Mouse (Mus musculus) embryonic stem cell, embryonic (primary cell): ENCODE results near the gene Zbtb21.
"Not testable (repeated sequence)": the region's sequence is repeated elsewhere in the genome, so short reads cannot be mapped to it uniquely, and the experiment has no call there.

Source experiments
- CTCF ChIA-PET, 4 experiments: fragments of 300-600 bp in 2 of 4; fragments of 350-600 bp in 2 of 4; sonication (Branson Sonifier 250); formaldehyde crosslinking; loops; one replicate each; lab custom pipeline; 2022; ENCODE audit warnings: inconsistent platforms in 2 of 4; lab: Charles Lee
- POLR2A ChIA-PET, 4 experiments: fragments of 300-600 bp in 2 of 4; fragments of 350-600 bp in 2 of 4; sonication (Branson Sonifier 250); formaldehyde crosslinking; loops; one replicate each; lab custom pipeline; 2022; ENCODE audit warnings: antibody characterized with exemption in 4 of 4, inconsistent platforms in 1 of 4; lab: Charles Lee

Gene Zbtb21

GRCm38 (mm10) chr16:97962151-97962948 lies at the start of gene Zbtb21, which contains the start of gene C2cd2:
Gene Zbtb21, minus strand, starts transcription at chr16:97962622.
Gene C2cd2, minus strand, starts transcription at chr16:97962598.
- ChIA-PET CTCF (interaction anchor here in 2 of 4 experiments (0.6 kb wide), 2 partner anchors 76 to 650 kb away, joined by 3 read pairs; no protein-coding TSS in a partner anchor), POLR2A (interaction anchor here in 3 of 4 experiments (0.6 to 9.0 kb wide), 51 partner anchors 8 to 1998 kb away, joined by 3 to 86 read pairs (median 4); partner anchors contain the start of genes A630089N07Rik (in 3 of the 3), B230307C23Rik (in 2 of the 3) and Prdm15 (in 1 of the 3))

DNA sequence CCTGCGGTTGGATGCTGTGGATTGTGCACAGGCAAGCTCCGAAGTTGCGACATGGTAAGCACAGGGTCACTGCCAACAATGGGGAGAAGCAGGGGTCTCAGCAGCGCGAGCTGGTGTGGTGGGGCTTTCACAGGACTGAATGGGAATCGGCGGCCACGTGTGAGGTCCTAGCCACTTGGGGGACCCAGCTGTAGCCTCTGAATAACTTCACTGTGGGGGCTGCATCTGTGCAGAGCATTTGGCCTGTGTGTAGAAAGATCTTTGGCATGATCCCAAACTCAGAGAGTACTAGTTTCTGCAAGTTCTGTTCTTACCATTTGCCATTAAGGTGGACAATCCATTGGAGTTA lies 34.9 kb upstream of the Zbtb21 start:
- ChIA-PET POLR2A (interaction anchor here in 3 of 4 experiments (0.7 to 3.6 kb wide), 29 partner anchors 9 to 338 kb away, joined by 3 to 59 read pairs (median 6); partner anchors contain the start of genes C2cd2 (in 3 of the 3), Zbtb21 (in 3 of the 3) and A630089N07Rik (in 1 of the 3)), CTCF (interaction anchor here in 2 of 4 experiments (1.1 to 1.4 kb wide), 2 partner anchors 12 to 685 kb away, joined by 3 read pairs; no protein-coding TSS in a partner anchor)

- ChIA-PET POLR2A (interaction anchor here (0.5 to 3.6 kb wide), 56 partner anchors 7 to 1316 kb away, joined by 3 to 59 read pairs (median 4); partner anchors contain the start of genes C2cd2 (in 3 of the 4), Zbtb21 (in 3 of the 4), A630089N07Rik (in 2 of the 4) and Prdm15 (in 2 of the 4)), CTCF (interaction anchor here in 3 of 4 experiments (0.6 to 1.4 kb wide), 6 partner anchors 11 to 684 kb away, joined by 3 read pairs; no protein-coding TSS in a partner anchor)
Measured at GRCm38 (mm10) chr16:97996616-97997382, 34.4 kb upstream of the Zbtb21 start, which contains the start of gene B230307C23Rik. Gene B230307C23Rik, plus strand, starts transcription at chr16:97997315.

- ChIA-PET CTCF (interaction anchor here in 3 of 4 experiments (0.6 to 1.4 kb wide), 9 partner anchors 10 to 683 kb away, joined by 3 read pairs; no protein-coding TSS in a partner anchor), POLR2A (interaction anchor here (0.5 to 3.6 kb wide), 55 partner anchors 8 to 1315 kb away, joined by 3 to 59 read pairs (median 4); partner anchors contain the start of genes C2cd2 (in 3 of the 4), Zbtb21 (in 3 of the 4), A630089N07Rik (in 2 of the 4) and Prdm15 (in 2 of the 4))
Measured at GRCm38 (mm10) chr16:97995849-97996615, 33.6 kb upstream of the Zbtb21 start.

DNA sequence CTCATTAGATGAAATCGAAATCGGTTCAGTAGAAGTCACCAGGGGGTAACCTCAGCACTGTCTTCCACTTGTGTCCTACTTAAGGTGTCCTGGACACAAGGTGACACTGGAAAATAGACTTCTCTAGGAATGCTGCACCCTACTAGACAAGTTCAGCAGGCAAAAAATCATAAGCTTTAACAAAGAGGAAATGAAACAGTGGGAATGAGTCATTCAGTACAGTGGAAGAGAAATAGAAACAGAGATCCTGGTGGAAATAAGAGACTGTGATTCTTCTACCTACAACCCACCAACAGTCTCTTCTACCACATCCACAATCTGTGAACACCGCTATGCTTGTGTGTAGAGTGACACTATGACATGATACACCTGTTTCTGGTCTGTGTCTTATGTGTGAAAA lies 30.1 kb upstream of the Zbtb21 start:
- POLR2A ChIA-PET, result interaction anchor here in 1 of 4 experiments (1.1 kb wide), 1 partner anchor 12 kb away, joined by 3 read pairs; no protein-coding TSS in a partner anchor
- CTCF ChIA-PET, result not testable (repeated sequence)

GRCm38 (mm10) chr16:97991517-97991916 lies 29.1 kb upstream of the Zbtb21 start:
- ChIA-PET POLR2A (no interaction called here), CTCF (no interaction called here)

DNA sequence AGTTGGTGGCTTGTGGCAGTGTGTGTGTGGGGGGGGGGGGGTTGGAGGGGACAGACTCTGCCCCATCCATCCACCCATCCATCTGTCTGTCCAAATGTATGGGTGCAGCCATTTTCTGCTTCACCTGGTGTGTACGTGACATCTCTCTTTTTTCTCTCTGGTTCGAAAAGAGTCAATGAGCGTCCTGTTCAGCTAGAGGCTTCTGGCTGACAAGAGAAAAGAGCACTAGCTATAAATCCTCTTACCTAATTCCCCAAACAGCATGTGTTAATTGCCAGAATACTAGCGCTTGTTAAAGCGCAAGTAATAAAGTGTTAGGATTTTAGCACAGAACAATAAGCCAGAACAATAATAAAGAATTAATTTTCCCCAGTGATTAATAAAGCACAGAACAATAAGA lies 22.2 kb upstream of the Zbtb21 start:
- CTCF ChIA-PET, result no interaction called here

DNA sequence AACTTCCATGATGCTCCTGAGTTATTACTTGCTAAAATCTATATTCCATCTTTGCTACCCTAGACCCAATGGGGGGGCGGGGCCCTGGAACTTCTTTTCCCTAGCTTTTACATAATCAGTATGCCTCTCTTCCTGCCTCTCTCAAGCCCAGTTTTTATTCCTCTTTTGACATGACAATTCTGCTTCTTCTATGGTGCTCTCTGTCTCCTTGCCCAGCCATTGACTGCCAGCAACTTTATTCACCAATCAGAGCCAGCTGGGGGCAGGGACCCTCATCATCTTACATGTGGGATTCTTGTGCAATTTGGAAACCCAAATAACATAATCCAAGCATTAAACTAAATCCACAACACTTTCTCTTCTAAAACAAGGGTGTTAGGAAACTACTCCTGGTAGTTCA lies 18.9 kb upstream of the Zbtb21 start:
- POLR2A ChIA-PET, result interaction anchor here in 1 of 4 experiments (2.7 to 10.0 kb wide), 2 partner anchors 15 to 17 kb away, joined by 7 to 86 read pairs; partner anchors contain the start of genes B230307C23Rik, C2cd2 and Zbtb21
- CTCF ChIA-PET, result no interaction called here

More for the DNA sequence above, 22.2 kb upstream of the Zbtb21 start:
- POLR2A ChIA-PET, result interaction anchor here in 2 of 4 experiments (1.8 to 2.9 kb wide), 2 partner anchors 11 to 22 kb away, joined by 5 to 11 read pairs; partner anchors contain the start of genes C2cd2 (in 1 of the 2) and Zbtb21 (in 1 of the 2)

GRCm38 (mm10) chr16:97977722-97978121 lies 15.3 kb upstream of the Zbtb21 start:
- ChIA-PET POLR2A (interaction anchor here in 2 of 4 experiments (0.6 to 10.0 kb wide), 9 partner anchors 12 to 103 kb away, joined by 3 to 86 read pairs (median 4); partner anchors contain the start of genes C2cd2 (in 2 of the 2), Zbtb21 (in 2 of the 2) and B230307C23Rik (in 1 of the 2)), CTCF (no interaction called here)

DNA sequence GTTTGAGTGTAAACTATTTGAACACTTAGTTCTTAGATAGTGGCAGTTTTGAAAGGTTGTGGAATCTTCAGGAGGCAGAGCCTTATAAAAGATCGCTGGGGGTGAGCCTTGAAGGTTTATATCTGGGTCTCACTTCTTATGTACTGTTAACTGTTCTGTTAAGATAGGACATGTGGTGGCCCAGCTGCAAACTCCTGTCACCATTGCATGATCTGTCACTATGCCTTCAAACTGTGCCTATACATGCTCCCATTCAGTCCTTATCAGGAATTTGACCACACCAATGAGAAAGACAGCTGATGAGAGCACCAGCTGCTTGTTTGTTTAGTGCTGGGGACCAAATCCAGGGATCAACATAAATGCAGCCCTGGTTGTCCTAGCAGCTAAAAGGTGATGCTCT lies 14.9 kb upstream of the Zbtb21 start:
- ChIA-PET CTCF (no interaction called here), POLR2A (interaction anchor here in 2 of 4 experiments (0.6 to 10.0 kb wide), 7 partner anchors 12 to 103 kb away, joined by 3 to 86 read pairs (median 4); partner anchors contain the start of genes C2cd2 (in 2 of the 2), Zbtb21 (in 2 of the 2) and B230307C23Rik (in 1 of the 2))

DNA sequence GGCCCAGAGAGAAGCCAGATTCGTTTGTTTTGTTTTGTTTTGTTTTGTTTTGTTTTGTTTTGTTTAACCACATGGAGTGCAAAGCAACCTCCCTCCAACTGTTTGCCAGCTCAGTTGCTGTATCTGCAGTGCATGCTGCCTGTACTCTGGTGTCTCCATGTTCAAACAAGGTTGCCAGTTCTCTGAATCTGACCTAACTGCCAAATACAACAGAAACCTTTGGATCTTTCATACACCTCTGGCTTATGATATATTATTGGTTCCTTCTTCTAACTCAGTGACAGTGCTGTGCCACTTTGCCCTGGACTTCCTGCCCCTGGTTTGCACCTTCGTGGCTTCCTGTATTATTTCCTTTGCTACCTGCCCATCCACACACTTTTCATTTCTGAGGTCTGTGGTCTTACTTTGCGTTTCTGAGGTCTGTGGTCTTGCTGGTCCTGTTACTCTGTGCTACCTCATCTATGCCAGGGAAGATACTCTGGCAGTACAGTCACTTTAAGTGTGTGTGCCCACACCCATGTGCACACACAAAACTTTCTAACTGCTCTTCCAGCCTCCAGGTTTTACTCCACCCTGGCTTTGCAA lies 1.6 kb upstream of the Zbtb21 start:
- CTCF ChIA-PET, result no interaction called here
- POLR2A ChIA-PET, result interaction anchor here in 3 of 4 experiments (0.6 to 9.0 kb wide), 12 partner anchors 12 to 266 kb away, joined by 3 to 86 read pairs (median 28); partner anchors contain the start of genes B230307C23Rik (in 2 of the 3) and A630089N07Rik (in 1 of the 3)

DNA sequence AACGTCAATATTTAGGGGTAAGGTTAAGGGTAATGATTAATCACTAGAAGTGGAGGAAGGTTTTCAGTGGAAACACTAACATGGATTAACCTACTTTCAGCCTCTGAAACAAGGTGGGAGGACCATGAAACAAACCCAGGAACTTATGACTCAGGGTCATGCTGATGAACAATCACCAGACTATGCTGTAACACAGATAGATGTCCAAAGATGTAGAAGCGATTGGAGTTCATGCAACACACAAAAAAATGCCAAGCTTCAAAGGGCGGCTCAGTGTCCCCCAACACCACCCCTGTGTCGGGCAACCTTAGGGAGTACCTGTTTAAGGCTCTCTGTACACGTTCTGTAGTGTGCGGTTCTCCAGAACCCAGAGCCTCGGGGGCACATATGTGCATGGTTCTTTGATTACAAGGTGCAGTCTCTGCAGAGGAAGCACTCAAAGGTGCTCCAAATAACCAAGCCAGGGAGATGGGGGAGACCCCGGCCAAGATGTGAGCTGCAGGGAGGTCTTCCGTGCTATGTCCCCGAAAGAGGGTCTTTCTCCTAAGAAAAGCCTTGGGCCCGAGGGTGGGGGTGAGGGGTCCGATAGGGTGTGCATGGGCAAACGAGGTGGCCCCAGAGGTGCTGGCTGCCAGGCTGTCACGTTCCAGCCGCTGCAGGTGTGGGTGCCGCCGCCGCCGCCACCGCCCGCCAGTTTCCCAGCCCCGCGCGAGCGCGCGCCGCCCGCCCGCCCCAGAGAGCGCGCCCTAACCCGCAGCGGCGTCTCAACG lies 856 bp downstream of the Zbtb21 start:
- ChIA-PET POLR2A (interaction anchor here in 3 of 4 experiments (0.6 to 9.0 kb wide), 31 partner anchors 10 to 121 kb away, joined by 3 to 86 read pairs (median 6); partner anchors contain the start of genes B230307C23Rik (in 2 of the 3), A630089N07Rik (in 1 of the 3) and Prdm15 (in 1 of the 3)), CTCF (no interaction called here)

- CTCF ChIA-PET, result no interaction called here
- POLR2A ChIA-PET, result interaction anchor here in 2 of 4 experiments (1.4 to 9.0 kb wide), 10 partner anchors 9 to 66 kb away, joined by 3 to 86 read pairs (median 33); partner anchors contain the start of gene B230307C23Rik (in 1 of the 2)
Measured at GRCm38 (mm10) chr16:97960348-97960747, 2.1 kb downstream of the Zbtb21 start.

DNA sequence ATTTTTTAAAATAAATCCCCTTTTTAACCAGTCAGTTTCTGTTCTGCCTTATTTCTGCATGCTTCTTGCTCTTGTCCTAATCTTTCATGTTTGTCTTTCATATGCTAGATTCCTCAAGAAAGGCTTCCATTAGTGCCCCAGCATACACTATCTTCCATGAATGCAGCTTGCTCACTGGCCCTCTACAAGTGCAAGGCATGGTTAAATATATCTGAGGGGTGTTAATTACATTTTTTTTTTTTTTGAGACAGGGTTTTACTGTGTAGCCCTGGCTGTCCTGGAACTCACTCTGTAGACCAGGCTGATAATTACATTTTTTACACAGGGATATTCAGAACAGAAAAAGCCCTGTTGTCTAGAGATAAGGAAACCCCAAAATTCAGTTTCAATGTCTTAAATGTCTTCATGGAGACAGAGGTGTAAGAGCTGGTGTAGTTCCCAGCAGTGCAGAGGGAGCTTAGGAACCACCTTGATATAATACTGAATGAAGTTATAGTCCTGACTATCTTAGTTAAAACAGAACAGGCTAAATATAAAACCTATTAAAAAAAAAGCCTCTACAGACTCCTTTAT lies 3.9 kb downstream of the Zbtb21 start:
- POLR2A ChIA-PET, result interaction anchor here in 2 of 4 experiments (0.8 to 6.0 kb wide), 11 partner anchors 7 to 40 kb away, joined by 3 to 57 read pairs (median 6); partner anchors contain the start of gene B230307C23Rik (in 1 of the 2)
- CTCF ChIA-PET, result no interaction called here

GRCm38 (mm10) chr16:97957626-97958025 lies 4.8 kb downstream of the Zbtb21 start:
- CTCF ChIA-PET, result no interaction called here
- POLR2A ChIA-PET, result interaction anchor here in 2 of 4 experiments (0.8 to 3.8 kb wide), 10 partner anchors 14 to 40 kb away, joined by 3 to 19 read pairs (median 4); partner anchors contain the start of gene B230307C23Rik (in 1 of the 2)
